Mouse (Mus musculus): ENCODE data around the gene Add2. TPM values are rescaled to one million over a fixed set of nuclear protein-coding genes. Genes with fewer than 3 reads are reported as not detected.

The Add2 gene
- polyA plus RNA-seq, 1 experiment, result 91.8 TPM

- no peak for TF ChIP-seq POLR2A (IDR thresholded peaks at IDR 0.05; ENCODE audit: borderline replicate concordance, control insufficient read depth, low read depth, low read length)
- H3K27ac ChIP-seq (ENCODE audit: control insufficient read depth, insufficient read depth, low read depth, low read length, poor library complexity), result no peak within 1 kb of the TSS
- WGBS, result 80% methylated on average over 9 of the region's 9 CpGs
- no peaks in the 10 kb centered on the region; the same call in 1 of the 2 replicates for H3K4me1 ChIP-seq (ENCODE audit: control insufficient read depth, insufficient read depth, low read length)
- H3K4me3 ChIP-seq (replicated peaks; ENCODE audit: control insufficient read depth, low read depth, low read length), result no peak within 1 kb of the TSS
Measured at GRCm38 (mm10) chr6:86015871-86016270, 12.6 kb upstream of the Add2 start, which contains the start of gene Figla. Gene Figla (plus strand): TSS chr6:86016171.

- Histone ChIP-seq H3K27ac (ENCODE audit: control insufficient read depth, insufficient read depth, low read depth, low read length, poor library complexity) (no peak overlapping the region), H3K4me1 (ENCODE audit: control insufficient read depth, insufficient read depth, low read length) (no peaks in the 10 kb centered on the region; the same call in 1 of the 2 replicates), H3K4me3 (replicated peaks; ENCODE audit: control insufficient read depth, low read depth, low read length) (no peak overlapping the region)
- TF ChIP-seq POLR2A (IDR thresholded peaks at IDR 0.05; ENCODE audit: borderline replicate concordance, control insufficient read depth, low read depth, low read length) (no peak), CTCF (IDR thresholded peaks at IDR 0.05; ENCODE audit: control insufficient read depth, insufficient read depth, low read length) (no peak)
- 83% methylated on average over 23 of the region's 23 CpGs for whole genome bisulfite sequencing
Measured at GRCm38 (mm10) chr6:86016793-86017350, 11.6 kb upstream of the Add2 start.

GRCm38 (mm10) chr6:86019415-86020237 is 8.9 kb upstream of the Add2 start:
- no peak overlapping the region for H3K27ac ChIP-seq (ENCODE audit: control insufficient read depth, insufficient read depth, low read depth, low read length, poor library complexity)
- WGBS, result 25% methylated on average over 4 of the region's 4 CpGs
- TF ChIP-seq CTCF (IDR thresholded peaks at IDR 0.05; ENCODE audit: control insufficient read depth, insufficient read depth, low read length) (no peak), POLR2A (IDR thresholded peaks at IDR 0.05; ENCODE audit: borderline replicate concordance, control insufficient read depth, low read depth, low read length) (no peak)
- no peaks in the 10 kb centered on the region; the same call in 1 of the 2 replicates for H3K4me1 ChIP-seq (ENCODE audit: control insufficient read depth, insufficient read depth, low read length)
- H3K4me3 ChIP-seq (replicated peaks; ENCODE audit: control insufficient read depth, low read depth, low read length), result no peak overlapping the region

GRCm38 (mm10) chr6:86020948-86021347 is 7.5 kb upstream of the Add2 start:
- Histone ChIP-seq H3K4me1 (ENCODE audit: control insufficient read depth, insufficient read depth, low read length) (no peaks in the 10 kb centered on the region; the same call in 1 of the 2 replicates), H3K4me3 (replicated peaks; ENCODE audit: control insufficient read depth, low read depth, low read length) (no peak overlapping the region), H3K27ac (ENCODE audit: control insufficient read depth, insufficient read depth, low read depth, low read length, poor library complexity) (no peak overlapping the region)
- TF ChIP-seq CTCF (IDR thresholded peaks at IDR 0.05; ENCODE audit: control insufficient read depth, insufficient read depth, low read length), result peak; percentile 37; the same call in 1 of the 2 replicates
- TF ChIP-seq POLR2A (IDR thresholded peaks at IDR 0.05; ENCODE audit: borderline replicate concordance, control insufficient read depth, low read depth, low read length), result no peak
- 32% methylated on average over 3 of the region's 3 CpGs for WGBS

GRCm38 (mm10) chr6:86026632-86027292 is 1.7 kb upstream of the Add2 start:
- Histone ChIP-seq H3K4me1 (ENCODE audit: control insufficient read depth, insufficient read depth, low read length) (no peaks in the 10 kb centered on the region), H3K4me3 (replicated peaks; ENCODE audit: control insufficient read depth, low read depth, low read length) (no peak overlapping the region), H3K27ac (ENCODE audit: control insufficient read depth, insufficient read depth, low read depth, low read length, poor library complexity) (no peak overlapping the region)
- WGBS, result 74% methylated on average over 8 of the region's 8 CpGs
- no peak for TF ChIP-seq CTCF (IDR thresholded peaks at IDR 0.05; ENCODE audit: control insufficient read depth, insufficient read depth, low read length)
- no peak for TF ChIP-seq POLR2A (IDR thresholded peaks at IDR 0.05; ENCODE audit: borderline replicate concordance, control insufficient read depth, low read depth, low read length)

- TF ChIP-seq POLR2A (IDR thresholded peaks at IDR 0.05; ENCODE audit: borderline replicate concordance, control insufficient read depth, low read depth, low read length), result no peak
- WGBS, result 78% methylated on average over 2 of the region's 2 CpGs
- H3K4me3 ChIP-seq (replicated peaks; ENCODE audit: control insufficient read depth, low read depth, low read length), result no peak overlapping the region
- no peak overlapping the region for H3K27ac ChIP-seq (ENCODE audit: control insufficient read depth, insufficient read depth, low read depth, low read length, poor library complexity)
- no peaks in the 10 kb centered on the region for H3K4me1 ChIP-seq (ENCODE audit: control insufficient read depth, insufficient read depth, low read length)
Measured at GRCm38 (mm10) chr6:86028150-86028549, 331 bp upstream of the Add2 start.

- H3K27ac ChIP-seq (ENCODE audit: control insufficient read depth, insufficient read depth, low read depth, low read length, poor library complexity), result no peak overlapping the region
- no peaks in the 10 kb centered on the region for H3K4me1 ChIP-seq (ENCODE audit: control insufficient read depth, insufficient read depth, low read length)
- WGBS, result 28% methylated on average over 6 of the region's 6 CpGs
- TF ChIP-seq CTCF (IDR thresholded peaks at IDR 0.05; ENCODE audit: control insufficient read depth, insufficient read depth, low read length), result no peak
- TF ChIP-seq POLR2A (IDR thresholded peaks at IDR 0.05; ENCODE audit: borderline replicate concordance, control insufficient read depth, low read depth, low read length), result no peak
- no peak overlapping the region for H3K4me3 ChIP-seq (replicated peaks; ENCODE audit: control insufficient read depth, low read depth, low read length)
Measured at GRCm38 (mm10) chr6:86029323-86029713, 837 bp downstream of the Add2 start.

GRCm38 (mm10) chr6:86031527-86031926 is 3.0 kb downstream of the Add2 start:
- no peak overlapping the region for H3K27ac ChIP-seq (ENCODE audit: control insufficient read depth, insufficient read depth, low read depth, low read length, poor library complexity)
- no peak for TF ChIP-seq CTCF (IDR thresholded peaks at IDR 0.05; ENCODE audit: control insufficient read depth, insufficient read depth, low read length)
- H3K4me1 ChIP-seq (ENCODE audit: control insufficient read depth, insufficient read depth, low read length), result no peaks in the 10 kb centered on the region
- 84% methylated on average over 2 of the region's 2 CpGs for WGBS
- no peak overlapping the region for H3K4me3 ChIP-seq (replicated peaks; ENCODE audit: control insufficient read depth, low read depth, low read length)
